Mouse (Mus musculus) limb, embryonic 10.5 days (tissue): Measurements from ENCODE around the gene Hpcal1. TPM values are rescaled to one million over a fixed set of nuclear protein-coding genes. Genes with fewer than 3 reads are reported as not detected.

Experiments
- DNase-seq: peaks from one replicate; pipeline ENCODE4 v3.0.0-alpha.2; 2017; ENCODE audit warnings: low spot score
- H3K27ac ChIP-seq: fragments of 300-500 bp; sonication (generic); 2 replicates; pipeline ENCODE4 v1.5.1; 2016; ENCODE audit warnings: mild to moderate bottlenecking
- H3K27me3 ChIP-seq: fragments of 300-500 bp; sonication (generic); 2 replicates; pipeline ENCODE4 v1.6.1; 2016; ENCODE audit warnings: low read depth, mild to moderate bottlenecking; ENCODE audit not compliant: poor library complexity, severe bottlenecking
- H3K36me3 ChIP-seq: fragments of 300-500 bp; sonication (generic); 2 replicates; pipeline ENCODE4 v1.6.1; 2016; ENCODE audit warnings: mild to moderate bottlenecking, moderate library complexity
- H3K4me1 ChIP-seq: fragments of 300-500 bp; sonication (generic); 2 replicates; pipeline ENCODE4 v1.6.1; 2016
- H3K4me3 ChIP-seq: fragments of 300-500 bp; sonication (generic); 2 replicates; pipeline ENCODE4 v1.5.1; 2016; ENCODE audit warnings: mild to moderate bottlenecking, moderate library complexity
- H3K9me3 ChIP-seq: fragments of 300-500 bp; sonication (generic); replicated peaks from 2 replicates; pipeline ENCODE4 v1.6.1; 2016; ENCODE audit warnings: mild to moderate bottlenecking
- WGBS: fragments of 180-500 bp; shearing (Covaris S2); methylation state at CpG from one replicate; pipeline ENCODE4 v1.1.7; 2016; 5-methylcytosine and 5-hydroxymethylcytosine counted together
- polyA plus RNA-seq: library from polyadenylated mRNA; unstranded; fragments of >200 nt; fragmentation: Nextera tagmentation; extraction: Ambion mirVana; gene quantifications from 2 replicates; pipeline ENCODE4 v1.2.1, GENCODE M21; 2016

Gene Hpcal1
- polyA plus RNA-seq, 1 experiment from 2014 or later, result 34.2 TPM

- Histone ChIP-seq H3K36me3 (no peaks in the 10 kb centered on the region), H3K9me3 (no peaks in the 10 kb centered on the region), H3K27me3 (no peaks in the 10 kb centered on the region), H3K4me1 (peaks cover 61% of the 10 kb centered on the region), H3K4me3 (no peak overlapping the region), H3K27ac (no peak overlapping the region)
- no peak for DNase-seq
- 82% methylated on average over 17 of the region's 17 CpGs for WGBS
Observed at GRCm38 (mm10) chr12:17741637-17742364, 51.1 kb downstream of the Hpcal1 start.

GRCm38 (mm10) chr12:17742571-17743321, 52.1 kb downstream of the Hpcal1 start:
- Histone ChIP-seq H3K36me3 (no peaks in the 10 kb centered on the region), H3K27ac (no peak overlapping the region), H3K4me1 (peaks cover 62% of the 10 kb centered on the region), H3K9me3 (no peaks in the 10 kb centered on the region), H3K4me3 (no peak overlapping the region), H3K27me3 (no peaks in the 10 kb centered on the region)
- DNase-seq, result no peak
- 75% methylated on average over 11 of the region's 11 CpGs for WGBS

- H3K9me3 ChIP-seq, result no peaks in the 10 kb centered on the region
- 82% methylated on average over 7 of the region's 7 CpGs for WGBS
- no peaks in the 10 kb centered on the region for H3K27me3 ChIP-seq
- H3K27ac ChIP-seq, result no peak overlapping the region
- H3K36me3 ChIP-seq, result no peaks in the 10 kb centered on the region
- DNase-seq, result no peak
- H3K4me3 ChIP-seq, result no peak overlapping the region
- peaks cover 55% of the 10 kb centered on the region for H3K4me1 ChIP-seq
Observed at GRCm38 (mm10) chr12:17745431-17745830, 54.8 kb downstream of the Hpcal1 start.

GRCm38 (mm10) chr12:17746725-17747124, 56.1 kb downstream of the Hpcal1 start:
- no peaks in the 10 kb centered on the region for H3K9me3 ChIP-seq
- H3K4me1 ChIP-seq, result peaks cover 51% of the 10 kb centered on the region
- no peak overlapping the region for H3K4me3 ChIP-seq
- H3K27ac ChIP-seq, result 0 out of 2 replicates have a peak overlapping the region, but pooled peaks have one; percentile 12
- no peak for DNase-seq
- H3K27me3 ChIP-seq, result no peaks in the 10 kb centered on the region
- no peaks in the 10 kb centered on the region for H3K36me3 ChIP-seq
- WGBS, result 13% methylated on average over 3 of the region's 3 CpGs

GRCm38 (mm10) chr12:17747191-17748154, 56.8 kb downstream of the Hpcal1 start:
- Histone ChIP-seq H3K36me3 (no peaks in the 10 kb centered on the region), H3K4me1 (peaks cover 45% of the 10 kb centered on the region), H3K27ac (peak overlapping the region; percentile 12), H3K27me3 (no peaks in the 10 kb centered on the region), H3K9me3 (no peaks in the 10 kb centered on the region), H3K4me3 (no peak overlapping the region)
- WGBS, result 34% methylated on average over 10 of the region's 10 CpGs
- DNase-seq, result no peak

GRCm38 (mm10) chr12:17748155-17748529, 57.5 kb downstream of the Hpcal1 start:
- Histone ChIP-seq H3K27me3 (no peaks in the 10 kb centered on the region), H3K36me3 (no peaks in the 10 kb centered on the region), H3K4me3 (no peak overlapping the region), H3K9me3 (no peaks in the 10 kb centered on the region), H3K4me1 (peaks cover 38% of the 10 kb centered on the region), H3K27ac (no peak overlapping the region)
- DNase-seq, result no peak
- 26% methylated on average over 4 of the region's 4 CpGs for WGBS

GRCm38 (mm10) chr12:17749784-17750183, 59.1 kb downstream of the Hpcal1 start:
- WGBS, result 68% methylated on average over 3 of the region's 3 CpGs
- no peak overlapping the region for H3K27ac ChIP-seq

GRCm38 (mm10) chr12:17750500-17750899, 59.8 kb downstream of the Hpcal1 start:
- WGBS, result 79% methylated on average over 4 of the region's 4 CpGs
- no peaks in the 10 kb centered on the region for H3K9me3 ChIP-seq
- peaks cover 25% of the 10 kb centered on the region for H3K4me1 ChIP-seq
- no peak for DNase-seq
- H3K36me3 ChIP-seq, result no peaks in the 10 kb centered on the region
- no peaks in the 10 kb centered on the region for H3K27me3 ChIP-seq
- no peak overlapping the region for H3K27ac ChIP-seq
- H3K4me3 ChIP-seq, result no peak overlapping the region

More at GRCm38 (mm10) chr12:17749784-17750183, 59.1 kb downstream of the Hpcal1 start:
- no peaks in the 10 kb centered on the region for H3K9me3 ChIP-seq
- H3K4me1 ChIP-seq, result peaks cover 29% of the 10 kb centered on the region
- no peak overlapping the region for H3K4me3 ChIP-seq
- no peaks in the 10 kb centered on the region for H3K27me3 ChIP-seq
- no peaks in the 10 kb centered on the region for H3K36me3 ChIP-seq
- DNase-seq, result no peak

- no peaks in the 10 kb centered on the region for H3K27me3 ChIP-seq
- peaks cover 5% of the 10 kb centered on the region; the same call in 1 of the 2 replicates for H3K36me3 ChIP-seq
- H3K4me3 ChIP-seq, result no peak overlapping the region
- DNase-seq, result no peak
- peaks cover 2% of the 10 kb centered on the region for H3K4me1 ChIP-seq
- 0 out of 2 replicates have a peak overlapping the region, but pooled peaks have one; percentile 0 for H3K27ac ChIP-seq
- H3K9me3 ChIP-seq, result no peaks in the 10 kb centered on the region
- 63% methylated on average over 5 of the region's 5 CpGs for WGBS
Observed at GRCm38 (mm10) chr12:17752828-17753227, 62.2 kb downstream of the Hpcal1 start.

GRCm38 (mm10) chr12:17754771-17755170, 64.1 kb downstream of the Hpcal1 start:
- no peak for DNase-seq
- no peak overlapping the region for H3K4me3 ChIP-seq
- WGBS, result 96% methylated on average over 1 of the region's 1 CpGs
- no peaks in the 10 kb centered on the region; the same call in 1 of the 2 replicates for H3K4me1 ChIP-seq
- H3K27ac ChIP-seq, result no peak overlapping the region
- H3K9me3 ChIP-seq, result no peaks in the 10 kb centered on the region
- H3K27me3 ChIP-seq, result no peaks in the 10 kb centered on the region
- peaks cover 5% of the 10 kb centered on the region; the same call in 1 of the 2 replicates for H3K36me3 ChIP-seq

GRCm38 (mm10) chr12:17756891-17757290, 66.2 kb downstream of the Hpcal1 start:
- Histone ChIP-seq H3K4me1 (no peaks in the 10 kb centered on the region), H3K27me3 (no peaks in the 10 kb centered on the region), H3K27ac (no peak overlapping the region), H3K4me3 (no peak overlapping the region), H3K36me3 (peaks cover 5% of the 10 kb centered on the region; the same call in 1 of the 2 replicates), H3K9me3 (no peaks in the 10 kb centered on the region)
- 78% methylated on average over 4 of the region's 4 CpGs for WGBS
- DNase-seq, result no peak

- WGBS, result 86% methylated on average over 6 of the region's 6 CpGs
- H3K27ac ChIP-seq, result no peak overlapping the region
Observed at GRCm38 (mm10) chr12:17762286-17762933, 71.8 kb downstream of the Hpcal1 start.

More at GRCm38 (mm10) chr12:17762286-17762933, 71.8 kb downstream of the Hpcal1 start:
- DNase-seq, result no peak
- Histone ChIP-seq H3K27me3 (no peaks in the 10 kb centered on the region), H3K9me3 (no peaks in the 10 kb centered on the region), H3K4me1 (peaks cover 14% of the 10 kb centered on the region), H3K36me3 (peaks cover 1% of the 10 kb centered on the region; the same call in 1 of the 2 replicates), H3K4me3 (no peak overlapping the region)
